Mouse (Mus musculus) liver, embryonic 14.5 days (tissue): Measurements from ENCODE around the gene Irgm2. TPM values are rescaled to one million over a fixed set of nuclear protein-coding genes. Genes with fewer than 3 reads are reported as not detected.

Experiments
- ATAC-seq: fragments of 200-750 bp; cut with Nextera tagmentation; 2 replicates; pipeline ENCODE4 v1.8.0; 2017; ENCODE audit warnings: moderate number of reproducible peaks, mild to moderate bottlenecking, moderate library complexity; ENCODE audit not compliant: insufficient read depth
- DNase-seq, 3 experiments: peaks; one replicate each; pipeline ENCODE4 v3.0.0-alpha.2; 2012 to 2013; ENCODE audit warnings: low read depth in 3 of 3, low spot score in 3 of 3
- H3K27ac ChIP-seq: fragments of 300-500 bp; sonication (generic); 2 replicates; pipeline ENCODE4 v1.5.1; 2014; ENCODE audit warnings: moderate library complexity, mild to moderate bottlenecking, control low read depth, inconsistent platforms
- H3K27me3 ChIP-seq: fragments of 300-500 bp; sonication (generic); 2 replicates; pipeline ENCODE4 v1.6.1; 2014; ENCODE audit warnings: mild to moderate bottlenecking, low read length, moderate library complexity; ENCODE audit not compliant: control insufficient read depth, insufficient read depth
- H3K36me3 ChIP-seq: fragments of 300-500 bp; sonication (generic); replicated peaks from 2 replicates; pipeline ENCODE4 v1.6.1; 2014; ENCODE audit warnings: low read depth; ENCODE audit not compliant: control insufficient read depth, insufficient read depth
- H3K4me1 ChIP-seq, 2 experiments: fragments of 200-500 bp in 1 of 2; fragments of 300-500 bp in 1 of 2; sonication (generic) in 1 of 2; replicated peaks; 2 replicates each; pipeline ENCODE4 v1.6.1; 2012 to 2014; ENCODE audit warnings: antibody characterized with exemption in 1 of 2, inconsistent platforms in 1 of 2, low read length in 1 of 2; ENCODE audit not compliant: control insufficient read depth in 2 of 2, insufficient read depth in 2 of 2
- H3K4me2 ChIP-seq: fragments of 300-500 bp; sonication (generic); 2 replicates; pipeline ENCODE4 v1.6.1; 2014; ENCODE audit warnings: low read depth, mild to moderate bottlenecking, control low read depth, moderate library complexity
- H3K4me3 ChIP-seq, 2 experiments: fragments of 200-500 bp in 1 of 2; fragments of 300-500 bp in 1 of 2; sonication (generic) in 1 of 2; 2 replicates each; pipeline ENCODE4 v1.5.1; 2012 to 2014; ENCODE audit warnings: low read depth in 2 of 2, low read length in 2 of 2, mild to moderate bottlenecking in 2 of 2, control low read depth in 1 of 2, inconsistent platforms in 1 of 2, moderate library complexity in 1 of 2; ENCODE audit not compliant: insufficient read depth in 1 of 2
- H3K9ac ChIP-seq: fragments of 300-500 bp; sonication (generic); replicated peaks from 2 replicates; pipeline ENCODE4 v1.6.1; 2014; ENCODE audit warnings: mild to moderate bottlenecking, control low read depth, moderate library complexity
- H3K9me3 ChIP-seq: fragments of 300-500 bp; sonication (generic); 2 replicates; pipeline ENCODE4 v1.6.1; 2016; ENCODE audit warnings: low read length, mixed read lengths; ENCODE audit not compliant: control insufficient read depth
- CTCF ChIP-seq: IDR thresholded peaks from 2 replicates; pipeline ENCODE4 v1.5.1; 2016; ENCODE audit warnings: antibody characterized with exemption, low read depth, control low read depth
- EP300 ChIP-seq: IDR thresholded peaks from 2 replicates; pipeline ENCODE4 v1.6.1; 2016; ENCODE audit warnings: antibody characterized with exemption, low read depth
- WGBS: fragments of 180-500 bp; shearing (Covaris S2); extraction: QIAGEN DNeasy Blood & Tissue Kit; methylation state at CpG from one replicate; pipeline ENCODE4 v1.1.7; 2014; ENCODE audit not compliant: insufficient replicate concordance; 5-methylcytosine and 5-hydroxymethylcytosine counted together
- polyA plus RNA-seq, 2 experiments: library from polyadenylated mRNA; depleted of rRNA in 1 of 2; stranded (reverse) in 1 of 2; unstranded in 1 of 2; fragments of >200 nt; fragmentation: Nextera tagmentation in 1 of 2; extraction: Ambion mirVana in 1 of 2; gene quantifications; 2 replicates each; pipeline versions ENCODE4 v1.2.1 to v1.2.3; 2012 to 2014

The Irgm2 gene
- polyA plus RNA-seq, 2 experiments, result 2.8 to 3.0 TPM

GRCm38 (mm10) chr11:58257816-58258215 lies 58.4 kb downstream of the Irgm2 start:
- H3K4me2 ChIP-seq, result no peak overlapping the region
- no peaks in the 10 kb centered on the region for H3K4me1 ChIP-seq
- WGBS, result 72% methylated on average over 5 of the region's 5 CpGs
- no peak for DNase-seq
- ATAC-seq, result no peak
- H3K27ac ChIP-seq, result no peak overlapping the region
- no peaks in the 10 kb centered on the region for H3K27me3 ChIP-seq
- H3K36me3 ChIP-seq, result no peaks in the 10 kb centered on the region
- TF ChIP-seq CTCF, result no peak
- TF ChIP-seq EP300, result no peak
- H3K4me3 ChIP-seq, result no peak overlapping the region
- H3K9me3 ChIP-seq, result no peaks in the 10 kb centered on the region
- H3K9ac ChIP-seq, result no peak overlapping the region

GRCm38 (mm10) chr11:58260156-58260555 lies 60.7 kb downstream of the Irgm2 start:
- Histone ChIP-seq H3K36me3 (no peaks in the 10 kb centered on the region), H3K9me3 (no peaks in the 10 kb centered on the region), H3K4me2 (no peak overlapping the region), H3K4me1 (no peaks in the 10 kb centered on the region), H3K4me3 (no peak overlapping the region), H3K27me3 (no peaks in the 10 kb centered on the region), H3K9ac (no peak overlapping the region), H3K27ac (no peak overlapping the region)
- DNase-seq (no peak), ATAC-seq (no peak)
- TF ChIP-seq CTCF (no peak), EP300 (no peak)
- 56% methylated on average over 4 of the region's 4 CpGs for WGBS

GRCm38 (mm10) chr11:58261826-58262225 lies 62.4 kb downstream of the Irgm2 start:
- DNase-seq (no peak), ATAC-seq (no peak)
- TF ChIP-seq EP300 (no peak), CTCF (no peak)
- Histone ChIP-seq H3K4me1 (no peaks in the 10 kb centered on the region), H3K9me3 (no peaks in the 10 kb centered on the region), H3K9ac (no peak overlapping the region), H3K4me3 (no peak overlapping the region), H3K27ac (no peak overlapping the region), H3K27me3 (no peaks in the 10 kb centered on the region), H3K36me3 (no peaks in the 10 kb centered on the region), H3K4me2 (no peak overlapping the region)
- 59% methylated on average over 4 of the region's 4 CpGs for WGBS

- no peaks in the 10 kb centered on the region for H3K4me1 ChIP-seq
- no peak for ATAC-seq
These were observed 62.9 kb downstream of the Irgm2 start for GRCm38 (mm10) chr11:58262336-58262735.

GRCm38 (mm10) chr11:58263516-58263915 lies 64.1 kb downstream of the Irgm2 start:
- no peak for ATAC-seq
- TF ChIP-seq CTCF, result no peak
- no peak for TF ChIP-seq EP300

More at GRCm38 (mm10) chr11:58262336-58262735, 62.9 kb downstream of the Irgm2 start:
- DNase-seq, result no peak
- 62% methylated on average over 3 of the region's 3 CpGs for WGBS
- no peaks in the 10 kb centered on the region for H3K9me3 ChIP-seq
- no peak overlapping the region for H3K4me3 ChIP-seq
- no peaks in the 10 kb centered on the region for H3K27me3 ChIP-seq
- no peak for TF ChIP-seq EP300
- TF ChIP-seq CTCF, result no peak
- H3K27ac ChIP-seq, result no peak overlapping the region
- H3K9ac ChIP-seq, result no peak overlapping the region
- no peak overlapping the region for H3K4me2 ChIP-seq
- no peaks in the 10 kb centered on the region for H3K36me3 ChIP-seq

GRCm38 (mm10) chr11:58264546-58264945 lies 65.1 kb downstream of the Irgm2 start:
- no peak for ATAC-seq
- H3K9me3 ChIP-seq, result no peaks in the 10 kb centered on the region
- no peak overlapping the region for H3K27ac ChIP-seq
- no peaks in the 10 kb centered on the region for H3K4me1 ChIP-seq
- TF ChIP-seq EP300, result no peak
- TF ChIP-seq CTCF, result no peak
- no peak overlapping the region for H3K4me2 ChIP-seq
- no peak overlapping the region for H3K9ac ChIP-seq
- H3K36me3 ChIP-seq, result no peaks in the 10 kb centered on the region
- no peak overlapping the region for H3K4me3 ChIP-seq
- no peaks in the 10 kb centered on the region for H3K27me3 ChIP-seq
- 67% methylated on average over 9 of the region's 9 CpGs for WGBS
- DNase-seq, result no peak

More at GRCm38 (mm10) chr11:58263516-58263915, 64.1 kb downstream of the Irgm2 start:
- 69% methylated on average over 2 of the region's 2 CpGs for WGBS
- no peak for DNase-seq
- Histone ChIP-seq H3K36me3 (no peaks in the 10 kb centered on the region), H3K27me3 (no peaks in the 10 kb centered on the region), H3K4me1 (no peaks in the 10 kb centered on the region), H3K9me3 (no peaks in the 10 kb centered on the region), H3K27ac (no peak overlapping the region), H3K4me2 (no peak overlapping the region), H3K9ac (no peak overlapping the region), H3K4me3 (no peak overlapping the region)
